Mouse (Mus musculus): ENCODE results near the gene Serpinf1. TPM values are rescaled to one million over a fixed set of nuclear protein-coding genes. Genes with fewer than 3 reads are reported as not detected.
A peak's percentile ranks its signal among the peaks of the same experiment; 100 is the strongest.
"Not testable (repeated sequence)": the region's sequence is repeated elsewhere in the genome, so short reads cannot be mapped to it uniquely, and the experiment has no call there.

Serpinf1 gene
- polyA plus RNA-seq, 1 experiment from 2014 or later, result 129 TPM

DNA sequence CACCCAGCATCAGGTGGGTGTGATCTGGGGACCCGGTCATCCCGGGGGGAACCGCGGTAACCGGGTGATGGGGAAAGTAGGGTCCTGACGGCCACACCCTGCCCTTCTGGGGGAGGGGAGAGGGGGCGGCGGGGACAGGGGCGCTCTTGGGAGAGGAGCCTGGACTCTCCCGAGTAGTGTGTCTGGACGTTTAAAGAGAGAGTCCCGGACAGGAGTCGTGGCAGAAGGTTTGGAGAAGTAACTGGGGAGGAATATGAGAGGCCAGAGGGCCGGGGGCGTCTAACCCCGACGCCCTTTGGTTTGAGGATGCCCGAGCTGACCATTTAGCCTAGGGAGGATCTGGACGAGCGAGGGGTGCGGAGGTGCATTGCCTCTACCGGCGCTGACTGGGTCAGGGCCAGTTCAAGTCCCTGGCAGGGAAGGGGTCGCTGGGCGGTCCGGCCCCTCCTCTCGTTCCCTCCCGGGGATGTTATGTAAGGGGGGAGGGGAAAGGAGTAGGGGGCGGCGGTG is 39.3 kb upstream of the Serpinf1 start:
- no peaks in the 10 kb centered on the region for H3K9me3 ChIP-seq (replicated peaks)
- H3K27ac ChIP-seq, result peak overlapping the region; percentile 92
- no peaks in the 10 kb centered on the region for H3K27me3 ChIP-seq
- peak overlapping the region; percentile 82 for H3K4me3 ChIP-seq (replicated peaks)
- H3K9ac ChIP-seq, result peak overlapping the region; percentile 68
- H3K4me2 ChIP-seq, result peak overlapping the region; percentile 97
- H3K4me1 ChIP-seq, result peaks cover 37% of the 10 kb centered on the region
- 0% methylated on average over 27 of the region's 30 CpGs for WGBS
- H3K36me3 ChIP-seq, result peaks cover 20% of the 10 kb centered on the region
- ATAC-seq (replicated peaks; ENCODE audit: low FRiP score), result peak; percentile 27; the same call in 1 of the 2 replicates

DNA sequence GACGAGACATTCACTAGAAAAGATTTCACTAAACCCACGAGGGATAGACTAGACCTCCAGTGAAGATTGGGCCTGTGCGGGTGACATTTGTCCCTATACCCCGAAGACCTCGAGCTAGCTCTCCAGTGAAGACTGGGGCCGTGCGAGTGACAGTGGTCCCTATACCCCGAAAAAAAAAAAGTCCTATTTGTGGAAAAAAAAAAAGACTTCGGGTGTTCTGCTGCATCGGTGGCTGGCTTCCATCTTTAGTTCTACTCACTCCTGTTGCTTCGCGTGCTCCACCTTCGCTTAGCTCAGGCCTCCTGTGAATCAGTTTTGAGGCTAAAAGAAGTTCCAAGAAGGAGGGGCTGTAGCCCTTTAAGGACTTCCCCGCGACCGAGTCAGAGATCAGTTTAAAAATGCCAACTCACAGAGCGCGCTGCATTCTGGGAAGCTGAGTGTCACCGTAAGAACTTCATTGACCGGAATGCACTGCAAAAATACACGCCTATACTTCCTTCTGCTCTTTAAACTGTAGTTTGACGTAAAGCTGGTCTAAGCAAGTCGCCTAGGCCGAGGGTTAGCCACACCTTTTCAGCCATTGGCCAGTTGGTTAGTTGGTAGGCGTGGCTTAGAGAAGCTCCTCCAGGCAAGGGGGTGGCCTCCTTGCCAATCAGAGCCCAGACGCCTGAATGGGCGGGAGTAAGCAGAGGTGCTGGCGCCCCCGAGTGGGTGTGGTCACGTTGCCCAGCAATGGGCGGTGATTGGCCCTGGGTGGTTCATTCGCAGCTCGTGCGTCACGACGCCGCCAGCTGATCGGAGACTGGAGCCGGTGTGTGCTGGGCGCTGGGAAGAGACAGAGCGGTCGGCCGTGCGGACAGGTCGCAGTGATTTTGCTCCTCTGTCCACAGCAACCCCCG is 38.6 kb upstream of the Serpinf1 start, which contains the start of gene Tlcd2:
Gene Tlcd2 (plus strand): TSS at position 872 of the 899 bp plus-strand sequence.
- H3K9ac ChIP-seq, result peak within 1 kb of the TSS; percentile 68
- H3K36me3 ChIP-seq, result peaks cover 18% of the 10 kb centered on the region
- H3K4me2 ChIP-seq, result peak within 1 kb of the TSS; percentile 97

DNA sequence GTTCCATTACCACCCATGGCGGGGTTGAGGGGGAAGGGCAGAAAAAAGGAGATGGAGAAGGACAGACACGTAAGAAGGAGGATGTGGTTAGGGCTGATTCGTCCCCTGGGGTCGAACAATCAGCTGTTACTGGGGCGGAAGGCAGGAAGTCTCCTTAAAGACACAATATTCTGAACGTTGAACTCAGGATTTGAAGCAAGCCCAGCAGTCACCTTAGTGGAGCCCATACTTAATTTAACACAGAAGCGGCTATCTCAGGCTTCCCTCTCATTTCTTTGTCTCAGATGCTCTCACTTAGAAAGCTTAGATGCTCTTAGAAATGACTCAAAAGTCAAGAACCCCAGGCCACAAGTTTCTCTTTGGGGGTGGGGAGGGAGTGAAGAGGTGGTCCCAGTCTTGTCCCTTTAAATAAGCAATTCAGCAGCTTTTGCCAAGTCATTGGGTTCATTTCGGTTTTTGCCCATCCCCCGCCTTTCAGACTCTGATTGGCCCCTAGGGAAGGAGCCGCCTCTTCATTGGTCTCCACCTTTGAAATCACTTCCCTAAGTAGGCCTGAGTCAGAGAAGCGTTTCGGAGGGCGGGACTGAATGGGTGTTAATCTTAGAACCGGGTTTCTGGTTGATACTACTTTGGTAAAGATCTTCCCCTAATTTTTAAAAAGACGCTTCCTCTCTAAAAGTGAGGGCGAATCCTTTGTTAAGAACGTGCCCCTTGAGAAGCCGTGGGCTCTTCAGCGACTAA is 37.8 kb upstream of the Serpinf1 start:
- Histone ChIP-seq H3K4me1 (peaks cover 38% of the 10 kb centered on the region), H3K4me2 (peak overlapping the region; percentile 87), H3K4me3 (replicated peaks) (peak overlapping the region; percentile 82), H3K27ac (peak overlapping the region; percentile 98), H3K27me3 (no peaks in the 10 kb centered on the region), H3K9me3 (replicated peaks) (no peaks in the 10 kb centered on the region), H3K36me3 (peaks cover 10% of the 10 kb centered on the region), H3K9ac (peak overlapping the region; percentile 47)
- 3% methylated on average over 19 of the region's 19 CpGs for WGBS
- ATAC-seq (replicated peaks; ENCODE audit: low FRiP score), result peak; percentile 61

More for the DNA sequence above, 38.6 kb upstream of the Serpinf1 start, which contains the start of gene Tlcd2:
- peak within 1 kb of the TSS; percentile 82 for H3K4me3 ChIP-seq (replicated peaks)
- H3K27me3 ChIP-seq, result no peaks in the 10 kb centered on the region
- under 1% methylated on average over 46 of the region's 46 CpGs for WGBS
- peaks cover 37% of the 10 kb centered on the region for H3K4me1 ChIP-seq
- peak; percentile 91 for ATAC-seq (replicated peaks; ENCODE audit: low FRiP score)
- H3K9me3 ChIP-seq (replicated peaks), result no peaks in the 10 kb centered on the region
- H3K27ac ChIP-seq, result peak within 1 kb of the TSS; percentile 98

DNA sequence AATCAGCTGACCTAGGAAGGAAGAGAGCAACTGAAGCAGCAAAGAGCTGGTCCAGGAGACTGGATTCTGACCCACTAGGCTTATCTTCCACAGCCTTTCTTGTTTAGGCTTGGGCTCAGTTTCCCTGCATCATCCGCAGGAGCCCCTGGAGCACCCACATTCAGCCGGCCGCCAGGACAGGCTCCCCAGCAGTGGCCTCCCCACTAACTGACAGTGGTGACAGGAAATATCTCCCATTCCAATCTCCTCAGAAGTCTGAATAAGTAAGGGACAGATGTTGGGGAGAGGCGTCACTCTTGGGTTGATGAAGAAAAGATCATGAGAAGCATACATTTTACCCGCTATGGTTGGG is 37.2 kb upstream of the Serpinf1 start:
- Histone ChIP-seq H3K4me2 (peak overlapping the region; percentile 87), H3K9ac (no peak overlapping the region), H3K36me3 (peaks cover 5% of the 10 kb centered on the region; the same call in 1 of the 2 replicates), H3K27ac (peak overlapping the region; percentile 98), H3K4me3 (replicated peaks) (peak overlapping the region; percentile 82), H3K9me3 (replicated peaks) (no peaks in the 10 kb centered on the region), H3K4me1 (peaks cover 44% of the 10 kb centered on the region), H3K27me3 (no peaks in the 10 kb centered on the region)
- no peak for ATAC-seq (replicated peaks; ENCODE audit: low FRiP score)
- 25% methylated on average over 5 of the region's 5 CpGs for WGBS

DNA sequence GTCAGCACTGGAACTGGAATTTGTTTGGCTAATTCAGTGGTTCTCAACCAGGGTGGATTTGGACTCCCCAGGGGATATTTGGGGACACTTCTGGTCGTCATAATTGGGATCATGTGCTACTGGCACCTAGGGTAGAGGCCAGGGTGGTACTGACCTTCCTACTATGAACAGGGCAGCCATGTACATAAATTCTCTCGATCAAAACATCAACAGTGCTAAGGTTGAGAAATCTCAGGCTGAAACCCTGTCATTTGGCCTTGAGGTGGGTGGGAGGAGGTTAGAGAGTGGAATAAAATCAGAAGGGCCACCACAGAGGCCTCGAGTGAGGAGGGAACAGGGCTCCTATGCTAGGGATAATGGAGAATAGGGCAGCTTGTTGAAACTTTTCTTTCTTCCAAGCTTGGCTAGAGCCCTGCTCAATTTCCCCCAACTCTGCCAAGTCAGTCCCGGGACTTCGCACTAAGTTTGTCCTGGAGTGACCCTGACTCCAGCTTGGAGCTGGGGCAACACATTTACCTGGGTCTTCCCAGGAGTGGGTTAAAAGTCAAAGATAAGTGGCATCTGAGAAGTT is 36.7 kb upstream of the Serpinf1 start:
- 0 out of 2 replicates have a peak, but pooled peaks cover under 1% of the 10 kb centered on the region for H3K36me3 ChIP-seq
- H3K27me3 ChIP-seq, result no peaks in the 10 kb centered on the region
- no peak for ATAC-seq (replicated peaks; ENCODE audit: low FRiP score)
- H3K9me3 ChIP-seq (replicated peaks), result no peaks in the 10 kb centered on the region
- H3K4me2 ChIP-seq, result peak overlapping the region; percentile 87
- H3K27ac ChIP-seq, result peak overlapping the region; percentile 98
- H3K9ac ChIP-seq, result no peak overlapping the region
- peaks cover 47% of the 10 kb centered on the region for H3K4me1 ChIP-seq
- 72% methylated on average over 5 of the region's 5 CpGs for WGBS
- H3K4me3 ChIP-seq (replicated peaks), result no peak overlapping the region

DNA sequence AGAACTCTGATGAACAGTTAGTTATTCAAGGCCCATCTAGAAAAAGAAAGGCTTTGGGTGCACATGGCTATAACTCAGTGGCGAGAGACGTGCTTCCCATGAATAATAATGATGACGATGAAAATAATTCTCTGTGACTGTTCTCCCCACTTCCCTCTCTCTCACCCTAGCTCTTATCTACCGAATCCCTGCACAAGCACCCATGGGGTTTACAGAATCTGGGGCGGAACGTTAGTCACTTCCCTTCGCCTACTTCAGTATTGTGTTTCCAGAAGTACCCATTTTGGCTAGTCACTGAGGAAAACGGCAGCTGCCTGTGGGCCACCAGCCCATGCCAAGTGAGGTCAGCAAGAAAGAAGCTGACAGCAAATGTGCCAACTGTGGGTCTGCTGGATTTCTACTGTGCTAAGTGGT is 36.1 kb upstream of the Serpinf1 start:
- no peaks in the 10 kb centered on the region for H3K9me3 ChIP-seq (replicated peaks)
- peak overlapping the region; percentile 98; the same call in 1 of the 2 replicates for H3K27ac ChIP-seq
- peaks cover 50% of the 10 kb centered on the region for H3K4me1 ChIP-seq
- no peak overlapping the region for H3K9ac ChIP-seq
- H3K27me3 ChIP-seq, result no peaks in the 10 kb centered on the region
- H3K4me3 ChIP-seq (replicated peaks), result no peak overlapping the region
- no peak overlapping the region for H3K4me2 ChIP-seq
- H3K36me3 ChIP-seq, result no peaks in the 10 kb centered on the region
- 76% methylated on average over 8 of the region's 8 CpGs for WGBS
- no peak for ATAC-seq (replicated peaks; ENCODE audit: low FRiP score)

DNA sequence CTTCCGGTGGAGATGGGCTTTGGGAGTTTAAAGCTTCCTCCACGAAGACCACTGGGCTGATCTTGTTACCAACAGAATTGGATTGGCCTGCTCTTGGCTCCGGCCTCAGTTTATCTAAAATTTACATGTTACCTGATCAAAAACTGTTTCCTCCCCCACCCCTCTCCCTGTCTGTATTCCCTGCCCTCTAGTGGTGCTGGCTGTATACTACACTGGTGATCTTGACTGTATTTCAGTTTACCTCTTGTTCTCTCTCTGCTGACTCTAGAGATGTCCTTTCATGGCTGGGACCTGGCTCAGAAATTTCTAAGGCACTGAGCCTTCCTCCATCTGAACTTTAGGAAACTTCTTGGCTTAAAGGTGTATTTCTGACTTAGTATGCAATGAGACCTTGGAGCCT is 35.7 kb upstream of the Serpinf1 start:
- Histone ChIP-seq H3K27ac (no peak overlapping the region), H3K4me3 (replicated peaks) (no peak overlapping the region), H3K4me2 (no peak overlapping the region), H3K36me3 (no peaks in the 10 kb centered on the region), H3K9me3 (replicated peaks) (no peaks in the 10 kb centered on the region), H3K9ac (no peak overlapping the region), H3K27me3 (no peaks in the 10 kb centered on the region), H3K4me1 (peaks cover 48% of the 10 kb centered on the region)
- ATAC-seq (replicated peaks; ENCODE audit: low FRiP score), result no peak
- 22% methylated on average over 3 of the region's 3 CpGs for WGBS

DNA sequence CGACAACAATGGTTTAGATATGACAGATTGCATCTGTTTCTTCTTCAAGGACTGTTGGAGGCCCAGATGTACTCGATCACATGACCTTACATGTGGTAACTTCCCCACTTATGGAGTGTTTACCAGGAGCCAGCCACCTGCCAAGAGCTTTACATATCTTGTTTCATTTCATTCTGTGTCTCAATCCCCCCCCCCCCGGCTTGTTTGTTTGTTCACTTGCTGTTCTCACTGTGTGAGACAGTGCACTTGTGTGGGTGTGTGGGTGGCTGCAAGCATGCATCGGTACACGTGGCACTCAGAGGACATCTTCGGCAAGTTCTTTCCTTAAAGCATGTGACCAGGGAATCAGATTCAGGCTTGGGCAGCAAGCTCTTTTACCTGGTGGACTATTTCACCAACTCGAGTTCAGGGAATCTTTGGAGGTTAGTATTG is 34.0 kb upstream of the Serpinf1 start:
- Histone ChIP-seq H3K27me3 (no peaks in the 10 kb centered on the region), H3K36me3 (peaks cover 6% of the 10 kb centered on the region; the same call in 1 of the 2 replicates), H3K9me3 (replicated peaks) (no peaks in the 10 kb centered on the region), H3K27ac (no peak overlapping the region), H3K9ac (no peak overlapping the region), H3K4me1 (peaks cover 37% of the 10 kb centered on the region), H3K4me3 (replicated peaks) (no peak overlapping the region), H3K4me2 (no peak overlapping the region)
- ATAC-seq (replicated peaks; ENCODE audit: low FRiP score), result no peak
- 77% methylated on average over 7 of the region's 7 CpGs for WGBS

DNA sequence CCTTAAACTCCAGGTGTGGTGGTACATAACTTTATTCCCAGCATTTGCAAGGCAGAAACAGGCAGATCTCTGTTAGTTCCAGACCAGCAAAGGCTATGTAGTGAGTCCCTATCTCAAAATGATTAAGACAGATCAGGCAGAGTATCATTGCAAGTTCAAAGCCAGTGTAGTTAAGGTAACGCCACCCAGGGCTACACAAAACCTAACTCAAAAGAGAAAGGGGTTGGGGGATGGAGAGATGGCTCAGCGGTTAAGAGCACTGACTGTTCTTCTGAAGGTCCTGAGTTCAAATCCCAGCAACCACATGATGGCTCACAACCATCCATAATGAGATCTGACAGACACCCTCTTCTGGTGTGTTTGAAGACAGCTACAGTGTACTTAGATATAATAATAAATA is 33.5 kb upstream of the Serpinf1 start:
- H3K36me3 ChIP-seq; H3K27me3 ChIP-seq; H3K4me2 ChIP-seq; ATAC-seq (replicated peaks; ENCODE audit: low FRiP score); H3K27ac ChIP-seq; H3K9me3 ChIP-seq (replicated peaks); H3K9ac ChIP-seq; H3K4me3 ChIP-seq (replicated peaks): not testable (repeated sequence)
- peaks cover 41% of the 10 kb centered on the region for H3K4me1 ChIP-seq
- WGBS, result 91% methylated on average over 2 of the region's 2 CpGs

DNA sequence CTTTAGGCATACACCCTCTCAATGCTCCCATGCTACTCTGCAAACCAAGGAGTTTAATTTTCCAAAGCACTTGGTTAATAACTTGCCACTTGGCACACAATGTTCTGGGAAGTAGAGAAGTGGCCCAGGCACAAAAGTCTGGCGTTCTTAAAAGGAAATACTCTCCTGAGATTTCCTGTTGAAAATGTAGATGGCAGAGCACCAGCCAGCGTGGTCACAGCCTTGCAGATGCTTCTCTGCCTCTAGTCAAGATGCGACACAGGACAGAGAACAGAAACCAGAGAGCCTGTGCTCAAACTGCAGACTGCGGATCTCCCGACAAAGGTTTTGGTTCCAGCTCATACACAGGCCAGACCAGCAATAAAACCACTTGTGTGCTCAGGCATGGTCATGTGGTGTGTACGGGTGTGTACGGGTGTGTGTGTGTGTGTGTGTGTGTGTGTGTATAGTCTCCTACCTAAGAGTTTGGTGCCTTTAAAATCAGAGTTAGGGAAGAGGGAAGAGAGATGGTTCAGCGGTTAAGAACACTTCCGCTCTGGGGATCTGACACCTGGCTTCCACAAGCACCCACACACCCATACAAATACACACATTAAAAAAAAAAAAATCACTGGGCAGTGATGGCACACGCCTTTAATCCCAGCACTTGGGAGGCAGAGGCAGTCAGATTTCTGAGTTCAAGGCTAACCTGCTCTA is 32.7 kb upstream of the Serpinf1 start:
- Histone ChIP-seq H3K36me3 (peaks cover 6% of the 10 kb centered on the region; the same call in 1 of the 2 replicates), H3K4me1 (peaks cover 42% of the 10 kb centered on the region), H3K4me2 (peak overlapping the region; percentile 97), H3K4me3 (replicated peaks) (peak overlapping the region; percentile 76), H3K27ac (peak overlapping the region; percentile 71), H3K9ac (peak overlapping the region; percentile 71; the same call in 1 of the 2 replicates), H3K9me3 (replicated peaks) (no peaks in the 10 kb centered on the region), H3K27me3 (no peaks in the 10 kb centered on the region)
- 72% methylated on average over 10 of the region's 10 CpGs for WGBS
- no peak for ATAC-seq (replicated peaks; ENCODE audit: low FRiP score)

Data from kidney, embryonic 15.5 days (tissue).